Mouse (Mus musculus) hindbrain, embryonic 12.5 days (tissue): Measurements from ENCODE around the gene Bco1. TPM values are rescaled to one million over a fixed set of nuclear protein-coding genes. Genes with fewer than 3 reads are reported as not detected.

Experiments used
- ATAC-seq: fragments of 200-750 bp; cut with Nextera tagmentation; 2 replicates; pipeline ENCODE4 v1.8.0; 2017; ENCODE audit warnings: moderate TSS enrichment; ENCODE audit not compliant: low FRiP score
- H3K27ac ChIP-seq: fragments of 300-500 bp; sonication (generic); 2 replicates; pipeline ENCODE4 v1.5.1; 2016; ENCODE audit warnings: mild to moderate bottlenecking
- H3K27me3 ChIP-seq: fragments of 300-500 bp; sonication (generic); 2 replicates; pipeline ENCODE4 v1.6.1; 2016; ENCODE audit warnings: mild to moderate bottlenecking
- H3K36me3 ChIP-seq: fragments of 300-500 bp; sonication (generic); 2 replicates; pipeline ENCODE4 v1.6.1; 2016; ENCODE audit warnings: mild to moderate bottlenecking
- H3K4me1 ChIP-seq: fragments of 300-500 bp; sonication (generic); 2 replicates; pipeline ENCODE4 v1.6.1; 2016
- H3K4me2 ChIP-seq: fragments of 300-500 bp; sonication (generic); replicated peaks from 2 replicates; pipeline ENCODE4 v1.6.1; 2016; ENCODE audit warnings: mild to moderate bottlenecking
- H3K4me3 ChIP-seq: fragments of 300-500 bp; sonication (generic); 2 replicates; pipeline ENCODE4 v1.5.1; 2016; ENCODE audit warnings: mild to moderate bottlenecking
- H3K9ac ChIP-seq: fragments of 300-500 bp; sonication (generic); 2 replicates; pipeline ENCODE4 v1.6.1; 2016; ENCODE audit warnings: mild to moderate bottlenecking, moderate library complexity
- H3K9me3 ChIP-seq: fragments of 300-500 bp; sonication (generic); replicated peaks from 2 replicates; pipeline ENCODE4 v1.6.1; 2016; ENCODE audit warnings: mild to moderate bottlenecking
- WGBS: fragments of 180-500 bp; shearing (Covaris S2); methylation state at CpG from one replicate; pipeline ENCODE4 v1.1.7; 2016; 5-methylcytosine and 5-hydroxymethylcytosine counted together
- polyA plus RNA-seq: library from polyadenylated mRNA; unstranded; fragments of >200 nt; fragmentation: Nextera tagmentation; extraction: Ambion mirVana; gene quantifications from 2 replicates; pipeline ENCODE4 v1.2.1, GENCODE M21; 2016

Bco1 gene
- polyA plus RNA-seq, 1 experiment from 2014 or later: 0.17 TPM

DNA sequence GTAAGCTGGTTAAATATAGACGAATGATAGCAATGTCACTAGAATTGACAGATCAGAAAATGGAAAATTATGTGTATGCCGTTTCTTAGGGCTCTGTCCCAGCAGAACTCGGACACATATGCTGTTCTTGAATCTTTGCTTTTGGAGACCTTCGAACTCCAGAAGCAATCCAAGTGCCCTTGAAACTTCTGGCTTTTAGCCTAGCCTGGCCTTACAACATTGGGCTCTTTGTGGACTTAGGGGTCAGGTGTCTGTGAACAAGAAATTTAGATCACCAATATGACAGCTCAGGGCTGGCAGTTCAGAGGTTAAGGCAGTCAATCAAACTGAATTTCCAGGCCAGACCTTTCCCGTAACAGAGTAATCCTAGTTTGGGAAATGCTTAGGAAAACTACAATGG lies 63.4 kb downstream of the Bco1 start:
- H3K4me3 ChIP-seq: peak overlapping the region; percentile 94
- H3K9me3 ChIP-seq: no peaks in the 10 kb centered on the region
- 66% methylated on average over 5 of the region's 5 CpGs for WGBS
- peaks cover 37% of the 10 kb centered on the region for H3K4me1 ChIP-seq
- H3K27me3 ChIP-seq: no peaks in the 10 kb centered on the region
- H3K9ac ChIP-seq: peak overlapping the region; percentile 89; the same call in 1 of the 2 replicates
- ATAC-seq: no peak
- H3K4me2 ChIP-seq: peak overlapping the region; percentile 93
- H3K36me3 ChIP-seq: no peaks in the 10 kb centered on the region
- H3K27ac ChIP-seq: no peak overlapping the region

DNA sequence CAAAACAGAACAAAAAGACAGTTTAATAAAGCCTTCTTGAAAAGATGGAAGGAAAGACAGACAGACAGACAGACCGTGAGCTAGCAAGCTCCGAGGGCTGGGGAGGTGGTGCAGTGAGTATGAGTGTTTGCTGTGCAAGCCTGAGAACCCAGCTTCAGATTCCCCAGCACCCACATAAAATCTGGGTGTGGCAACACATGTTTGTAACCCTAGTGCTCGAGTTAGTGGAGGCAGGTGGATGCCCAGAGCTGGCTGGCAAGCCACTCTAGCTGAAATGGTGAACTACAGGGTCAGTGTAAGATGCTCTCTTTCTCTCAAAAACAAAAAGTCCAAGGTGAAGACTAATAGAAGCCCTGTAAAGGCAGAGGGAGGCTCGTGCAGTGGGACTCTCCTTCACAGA lies 69.3 kb downstream of the Bco1 start:
- Histone ChIP-seq H3K4me3 (no peak overlapping the region), H3K36me3 (no peaks in the 10 kb centered on the region), H3K9me3 (no peaks in the 10 kb centered on the region), H3K27ac (no peak overlapping the region), H3K4me2 (no peak overlapping the region), H3K4me1 (peaks cover 3% of the 10 kb centered on the region; the same call in 1 of the 2 replicates), H3K27me3 (no peaks in the 10 kb centered on the region), H3K9ac (no peak overlapping the region)
- whole genome bisulfite sequencing: 88% methylated on average over 4 of the region's 4 CpGs
- no peak for ATAC-seq

DNA sequence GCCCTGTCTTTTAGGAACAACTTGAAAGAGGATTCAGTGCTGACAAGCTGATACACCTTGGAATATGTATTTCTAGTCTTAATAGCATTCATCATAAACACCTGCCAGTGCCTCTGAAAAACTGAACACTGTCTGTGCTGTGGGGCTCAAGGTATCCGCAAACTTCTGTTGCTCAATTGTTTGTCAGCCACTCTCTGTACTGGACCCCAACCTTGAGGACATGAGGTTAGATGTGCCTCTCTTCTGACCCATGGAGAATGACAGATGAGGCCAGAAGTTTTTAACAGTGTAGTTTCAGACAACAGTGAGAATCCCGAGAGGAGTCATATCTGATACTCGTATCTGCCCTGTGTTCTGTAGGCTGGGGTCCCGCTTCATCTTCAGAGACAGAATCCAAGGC lies 69.9 kb downstream of the Bco1 start:
- Histone ChIP-seq H3K9me3 (no peaks in the 10 kb centered on the region), H3K4me3 (no peak overlapping the region), H3K9ac (no peak overlapping the region), H3K4me1 (no peaks in the 10 kb centered on the region), H3K4me2 (no peak overlapping the region), H3K27ac (no peak overlapping the region), H3K36me3 (no peaks in the 10 kb centered on the region), H3K27me3 (no peaks in the 10 kb centered on the region)
- WGBS: 93% methylated on average over 4 of the region's 4 CpGs
- no peak for ATAC-seq

DNA sequence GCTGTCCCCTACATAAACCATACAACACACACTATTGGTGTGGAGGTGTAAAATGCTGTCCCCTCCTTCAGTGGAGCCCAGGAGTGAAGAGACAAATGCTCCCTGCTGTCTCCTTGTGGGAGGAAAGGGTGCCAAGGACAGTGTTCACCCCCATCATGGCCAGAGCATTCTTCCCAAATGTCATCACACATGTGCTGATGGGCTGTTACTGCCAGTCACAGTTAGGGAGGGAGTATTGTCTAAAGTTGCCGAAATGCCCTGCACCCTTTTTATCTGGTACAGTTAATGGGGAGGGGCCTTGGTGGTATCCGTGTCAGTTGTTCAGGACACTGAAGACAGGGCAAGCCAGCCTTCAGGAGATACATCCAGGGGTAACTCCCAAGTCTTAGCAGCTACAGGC lies 70.9 kb downstream of the Bco1 start:
- no peak overlapping the region for H3K4me2 ChIP-seq
- 86% methylated on average over 2 of the region's 2 CpGs for WGBS
- no peaks in the 10 kb centered on the region for H3K4me1 ChIP-seq
- no peak overlapping the region for H3K27ac ChIP-seq
- no peaks in the 10 kb centered on the region for H3K27me3 ChIP-seq
- no peaks in the 10 kb centered on the region for H3K36me3 ChIP-seq
- no peak overlapping the region for H3K9ac ChIP-seq
- H3K4me3 ChIP-seq: no peak overlapping the region
- ATAC-seq: no peak
- H3K9me3 ChIP-seq: no peaks in the 10 kb centered on the region

DNA sequence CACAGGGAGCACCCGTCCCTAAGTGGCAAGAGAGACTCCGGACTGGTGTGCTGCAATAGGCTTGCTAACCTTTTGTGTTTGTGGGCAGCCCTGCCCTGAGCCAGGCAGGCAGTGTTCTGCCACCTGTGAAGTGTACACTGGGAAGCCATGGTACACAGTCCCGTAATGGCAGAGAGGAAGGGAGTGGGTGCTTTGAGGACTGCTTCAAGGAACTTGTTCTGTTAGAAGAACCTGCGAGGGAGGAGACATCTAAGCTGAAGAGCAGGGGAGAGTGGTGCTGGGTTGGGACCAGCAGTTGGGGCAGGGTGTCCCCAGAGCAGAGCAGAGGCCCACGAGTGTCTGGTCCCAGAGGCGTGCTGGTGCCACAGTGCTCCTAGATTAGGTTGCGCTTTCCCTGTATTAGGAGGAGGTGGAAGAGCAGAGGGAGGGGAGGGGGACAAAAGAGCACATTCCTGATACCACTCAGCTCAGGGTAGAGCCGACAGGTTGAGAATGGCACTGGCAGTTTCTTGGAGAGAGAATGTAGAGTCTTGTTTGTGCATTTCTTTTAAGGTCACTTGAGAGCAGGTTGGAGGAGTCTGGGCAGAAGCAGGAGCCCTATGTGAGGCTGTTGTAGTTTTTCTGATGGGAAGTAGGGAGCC lies 71.7 kb downstream of the Bco1 start:
- WGBS: 85% methylated on average over 8 of the region's 8 CpGs
- H3K4me2 ChIP-seq: no peak overlapping the region
- no peaks in the 10 kb centered on the region for H3K9me3 ChIP-seq
- no peak for ATAC-seq
- no peak overlapping the region for H3K4me3 ChIP-seq
- no peaks in the 10 kb centered on the region for H3K4me1 ChIP-seq
- no peak overlapping the region for H3K9ac ChIP-seq
- H3K27me3 ChIP-seq: no peaks in the 10 kb centered on the region
- H3K36me3 ChIP-seq: no peaks in the 10 kb centered on the region
- no peak overlapping the region for H3K27ac ChIP-seq

DNA sequence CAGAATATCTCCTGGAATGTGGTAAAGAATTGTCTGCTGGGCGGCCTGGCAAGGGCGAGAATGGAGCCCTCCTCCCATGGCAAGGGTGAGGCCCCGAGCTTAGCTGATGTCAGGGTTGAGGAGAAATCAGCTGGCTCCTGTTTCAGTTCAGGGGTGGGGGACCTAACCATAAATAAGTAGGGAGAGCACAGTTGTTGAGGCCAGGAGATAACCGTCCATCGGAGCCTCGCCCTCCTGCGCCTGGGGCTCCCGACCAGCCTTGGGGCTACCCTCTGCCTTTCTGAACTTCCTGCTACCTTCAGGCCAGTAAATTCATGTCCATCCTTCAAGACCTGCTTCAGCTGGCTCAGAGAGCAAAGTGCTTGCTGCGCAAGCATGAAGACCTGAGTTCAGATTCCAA lies 72.7 kb downstream of the Bco1 start:
- Histone ChIP-seq H3K27ac (no peak overlapping the region), H3K4me1 (0 out of 2 replicates have a peak, but pooled peaks cover 4% of the 10 kb centered on the region), H3K9me3 (no peaks in the 10 kb centered on the region), H3K4me2 (no peak overlapping the region), H3K36me3 (no peaks in the 10 kb centered on the region), H3K9ac (no peak overlapping the region), H3K27me3 (no peaks in the 10 kb centered on the region), H3K4me3 (no peak overlapping the region)
- WGBS: 93% methylated on average over 9 of the region's 9 CpGs
- no peak for ATAC-seq

DNA sequence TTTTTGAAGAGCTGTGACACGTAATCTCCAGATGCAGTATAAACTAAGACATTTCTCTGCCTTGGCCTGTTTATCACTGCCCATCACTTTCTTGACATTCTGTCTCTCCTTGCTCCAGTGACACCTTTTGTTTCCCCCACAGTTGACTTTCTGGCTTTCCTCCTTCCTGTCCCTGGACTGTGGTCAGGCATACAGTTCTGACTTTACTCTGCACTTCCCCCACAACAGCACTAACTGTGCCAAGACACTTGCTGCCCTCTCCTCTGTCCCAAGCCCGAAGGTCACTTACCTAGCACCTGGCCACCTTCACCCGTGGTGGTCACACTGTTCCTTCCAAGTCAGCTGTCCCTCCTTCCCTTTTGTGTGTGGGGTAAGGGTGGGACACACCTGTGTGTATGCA lies 76.2 kb downstream of the Bco1 start:
- 94% methylated on average over 3 of the region's 3 CpGs for WGBS
- ATAC-seq: no peak
- H3K4me3 ChIP-seq: no peak overlapping the region
- no peaks in the 10 kb centered on the region for H3K36me3 ChIP-seq
- no peaks in the 10 kb centered on the region for H3K27me3 ChIP-seq
- no peak overlapping the region for H3K27ac ChIP-seq
- H3K4me1 ChIP-seq: 0 out of 2 replicates have a peak, but pooled peaks cover 4% of the 10 kb centered on the region
- no peak overlapping the region for H3K4me2 ChIP-seq
- H3K9ac ChIP-seq: no peak overlapping the region
- H3K9me3 ChIP-seq: no peaks in the 10 kb centered on the region

DNA sequence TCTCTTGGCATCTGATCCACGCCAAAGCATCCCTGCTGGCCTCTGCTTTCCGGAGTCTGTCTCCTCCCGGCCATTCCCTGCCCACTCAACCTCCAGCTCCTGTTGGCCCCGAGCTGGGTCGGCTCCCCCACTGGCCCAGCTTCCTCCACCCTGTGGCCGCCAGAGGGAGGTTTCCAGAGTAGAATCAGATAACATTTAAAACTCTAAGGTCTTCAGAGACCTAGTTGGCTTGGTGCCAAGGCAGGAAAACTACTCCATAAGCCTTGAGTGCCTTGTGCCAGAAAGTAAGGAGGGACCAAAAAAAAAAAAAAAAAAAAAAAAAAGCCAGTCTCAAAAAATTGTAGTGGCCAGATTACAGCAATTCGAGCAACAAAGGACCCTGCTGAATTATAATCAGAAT lies 77.2 kb downstream of the Bco1 start:
- H3K36me3 ChIP-seq: 0 out of 2 replicates have a peak, but pooled peaks cover 4% of the 10 kb centered on the region
- no peaks in the 10 kb centered on the region for H3K27me3 ChIP-seq
- 57% methylated on average over 7 of the region's 7 CpGs for WGBS
- no peak overlapping the region for H3K9ac ChIP-seq
- no peak overlapping the region for H3K4me3 ChIP-seq
- H3K27ac ChIP-seq: no peak overlapping the region
- H3K9me3 ChIP-seq: no peaks in the 10 kb centered on the region
- 0 out of 2 replicates have a peak, but pooled peaks cover 4% of the 10 kb centered on the region for H3K4me1 ChIP-seq
- no peak overlapping the region for H3K4me2 ChIP-seq
- no peak for ATAC-seq

DNA sequence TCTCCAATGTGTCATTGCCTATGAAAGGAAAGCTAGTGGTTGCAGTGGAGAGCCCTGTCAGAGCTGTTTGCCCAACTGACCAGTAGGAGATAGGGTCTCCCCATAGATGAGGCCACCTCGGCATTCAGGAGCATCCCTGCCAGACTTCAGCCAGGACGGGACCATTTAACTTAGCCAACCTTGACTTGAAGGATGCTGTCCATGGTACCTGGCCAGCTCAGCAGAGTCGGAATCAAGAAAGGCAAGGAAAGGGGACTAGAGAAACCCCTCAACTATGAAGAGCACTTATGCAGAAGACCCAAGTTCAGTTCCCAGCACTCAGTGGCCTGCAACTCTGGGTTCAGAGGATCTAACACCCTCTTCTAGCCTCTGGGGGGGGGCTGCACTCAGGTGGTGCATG lies 78.0 kb downstream of the Bco1 start:
- H3K9me3 ChIP-seq: no peaks in the 10 kb centered on the region
- no peak overlapping the region for H3K4me3 ChIP-seq
- no peak for ATAC-seq
- H3K4me2 ChIP-seq: no peak overlapping the region
- 0 out of 2 replicates have a peak, but pooled peaks cover 4% of the 10 kb centered on the region for H3K36me3 ChIP-seq
- H3K27me3 ChIP-seq: no peaks in the 10 kb centered on the region
- H3K4me1 ChIP-seq: 0 out of 2 replicates have a peak, but pooled peaks cover 4% of the 10 kb centered on the region
- H3K9ac ChIP-seq: no peak overlapping the region
- no peak overlapping the region for H3K27ac ChIP-seq
- 80% methylated on average over 3 of the region's 3 CpGs for WGBS

DNA sequence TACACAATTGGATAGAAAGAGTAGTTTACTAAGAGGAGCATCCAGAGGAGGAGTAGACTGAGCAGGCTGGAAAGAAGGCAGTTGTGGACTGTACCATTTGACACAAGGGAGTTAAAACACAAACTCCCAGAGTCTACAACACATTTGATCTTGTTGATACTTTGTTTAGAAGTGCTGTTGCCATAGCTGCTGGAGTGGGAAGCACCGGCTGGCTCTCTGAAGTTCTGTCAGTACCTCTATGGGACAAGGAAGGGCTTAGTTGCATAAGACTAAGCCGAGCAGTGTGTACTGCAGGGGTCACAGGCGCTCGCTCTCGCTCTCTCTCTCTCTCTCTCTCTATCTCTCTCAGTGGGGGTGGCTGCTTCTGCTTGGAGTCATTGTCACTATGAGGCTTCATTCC lies 78.9 kb downstream of the Bco1 start:
- no peak for ATAC-seq
- H3K27ac ChIP-seq: no peak overlapping the region
- H3K4me1 ChIP-seq: 0 out of 2 replicates have a peak, but pooled peaks cover 4% of the 10 kb centered on the region
- H3K4me2 ChIP-seq: no peak overlapping the region
- no peak overlapping the region for H3K9ac ChIP-seq
- no peaks in the 10 kb centered on the region for H3K9me3 ChIP-seq
- no peaks in the 10 kb centered on the region for H3K27me3 ChIP-seq
- H3K36me3 ChIP-seq: 0 out of 2 replicates have a peak, but pooled peaks cover 4% of the 10 kb centered on the region
- H3K4me3 ChIP-seq: no peak overlapping the region
- 93% methylated on average over 5 of the region's 5 CpGs for WGBS

DNA sequence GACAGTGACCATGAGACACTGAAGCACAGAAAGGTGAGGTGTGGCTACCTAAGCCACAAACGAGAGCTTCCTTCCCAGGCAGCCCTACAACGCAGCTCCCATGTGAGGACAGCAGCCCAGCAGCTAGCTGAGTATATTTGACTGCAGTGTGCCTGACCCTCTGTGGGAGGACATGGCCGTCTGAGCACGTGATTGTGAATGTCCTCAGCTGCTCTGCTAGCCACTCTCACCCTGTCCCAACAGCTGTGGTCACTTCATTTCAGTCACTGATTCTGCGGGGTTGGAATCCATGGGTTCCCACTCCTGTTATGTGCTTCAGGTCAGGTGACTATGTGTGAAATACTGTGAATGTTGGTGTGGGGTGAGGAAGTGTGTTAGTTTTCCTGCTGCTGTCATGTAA lies 80.7 kb downstream of the Bco1 start:
- WGBS: 90% methylated on average over 5 of the region's 5 CpGs
- Histone ChIP-seq H3K36me3 (0 out of 2 replicates have a peak, but pooled peaks cover 4% of the 10 kb centered on the region), H3K27ac (no peak overlapping the region), H3K9ac (no peak overlapping the region), H3K9me3 (no peaks in the 10 kb centered on the region), H3K27me3 (no peaks in the 10 kb centered on the region), H3K4me3 (no peak overlapping the region), H3K4me2 (no peak overlapping the region), H3K4me1 (0 out of 2 replicates have a peak, but pooled peaks cover 4% of the 10 kb centered on the region)
- no peak for ATAC-seq

DNA sequence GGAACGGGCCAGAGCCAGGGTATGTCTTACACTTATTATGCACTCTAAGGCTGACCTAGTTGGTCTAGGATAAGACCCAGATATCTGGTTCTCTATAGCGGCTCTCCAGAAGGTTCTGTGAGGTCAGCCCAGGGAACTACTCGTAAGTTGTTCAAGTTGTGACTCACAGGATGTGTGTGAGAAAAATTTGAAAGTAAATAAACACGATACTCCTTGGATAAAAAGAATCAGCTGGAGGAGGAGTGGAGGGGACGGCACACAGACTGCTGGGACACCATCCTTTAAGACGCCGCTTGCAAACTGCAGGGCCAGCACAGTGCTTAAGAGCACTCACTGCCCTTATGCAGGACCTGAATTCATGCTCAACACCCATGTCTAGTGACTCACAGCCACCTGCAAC lies 81.6 kb downstream of the Bco1 start:
- WGBS: 88% methylated on average over 7 of the region's 7 CpGs

DNA sequence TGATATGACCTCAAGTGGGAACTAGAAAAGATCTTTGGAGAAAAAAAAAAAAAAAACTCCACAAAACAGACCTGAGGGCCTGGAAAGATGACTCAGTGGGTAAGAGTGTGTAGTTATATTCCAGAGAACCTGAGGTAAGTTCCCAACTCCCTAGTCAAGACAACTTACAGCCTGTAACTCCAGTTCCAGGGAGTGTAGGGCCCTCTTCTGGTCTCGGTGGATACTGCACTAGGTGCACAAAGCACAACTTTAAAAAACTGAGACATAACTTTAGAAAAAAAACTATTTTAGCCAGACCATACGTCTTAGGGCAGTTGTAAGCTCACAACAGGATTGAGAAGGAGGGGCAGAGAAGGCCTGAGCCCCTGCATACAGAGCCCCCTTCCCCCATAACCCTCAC lies 82.4 kb downstream of the Bco1 start:
- no peak overlapping the region for H3K27ac ChIP-seq
- no peak overlapping the region for H3K9ac ChIP-seq
- H3K27me3 ChIP-seq: no peaks in the 10 kb centered on the region
- H3K4me1 ChIP-seq: no peaks in the 10 kb centered on the region
- ATAC-seq: no peak
- H3K9me3 ChIP-seq: no peaks in the 10 kb centered on the region
- 80% methylated on average over 2 of the region's 2 CpGs for WGBS
- H3K4me2 ChIP-seq: no peak overlapping the region
- no peak overlapping the region for H3K4me3 ChIP-seq
- 0 out of 2 replicates have a peak, but pooled peaks cover 4% of the 10 kb centered on the region for H3K36me3 ChIP-seq

More for the DNA sequence above, 81.6 kb downstream of the Bco1 start:
- H3K36me3 ChIP-seq: 0 out of 2 replicates have a peak, but pooled peaks cover 4% of the 10 kb centered on the region
- no peak overlapping the region for H3K27ac ChIP-seq
- no peaks in the 10 kb centered on the region for H3K27me3 ChIP-seq
- H3K9ac ChIP-seq: no peak overlapping the region
- H3K9me3 ChIP-seq: no peaks in the 10 kb centered on the region
- H3K4me2 ChIP-seq: no peak overlapping the region
- H3K4me1 ChIP-seq: 0 out of 2 replicates have a peak, but pooled peaks cover 4% of the 10 kb centered on the region
- H3K4me3 ChIP-seq: no peak overlapping the region
- ATAC-seq: no peak
